Mouse (Mus musculus): ENCODE results near the gene Pgap2. TPM values are rescaled to one million over a fixed set of nuclear protein-coding genes. Genes with fewer than 3 reads are reported as not detected.

Gene Pgap2
- polyA plus RNA-seq, 1 experiment from 2014 or later: 50.7 TPM

- no peaks in the 10 kb centered on the region for H3K36me3 ChIP-seq
- no peaks in the 10 kb centered on the region for H3K9me3 ChIP-seq (replicated peaks)
- peak overlapping the region; percentile 84 for H3K9ac ChIP-seq
- H3K4me1 ChIP-seq (replicated peaks): peaks cover 15% of the 10 kb centered on the region; the same call in 1 of the 2 replicates
- H3K4me2 ChIP-seq: peak overlapping the region; percentile 96
- ATAC-seq (ENCODE audit: insufficient number of reproducible peaks, low FRiP score): peak; percentile 89
- H3K27me3 ChIP-seq (replicated peaks): peaks cover 18% of the 10 kb centered on the region; the same call in 1 of the 2 replicates
- under 1% methylated on average over 34 of the region's 34 CpGs for WGBS
- peak overlapping the region; percentile 89 for H3K4me3 ChIP-seq
- H3K27ac ChIP-seq (ENCODE audit: poor library complexity, severe bottlenecking): peak overlapping the region; percentile 34; the same call in 1 of the 2 replicates
Observed at GRCm38 (mm10) chr7:102267113-102267579, 57.1 kb downstream of the Pgap2 start.

GRCm38 (mm10) chr7:102267601-102268394 lies 57.8 kb downstream of the Pgap2 start, which contains the start of gene Stim1:
TSS of gene Stim1 (plus strand) at chr7:102267806.
- peak; percentile 97 for ATAC-seq (ENCODE audit: insufficient number of reproducible peaks, low FRiP score)
- peak within 1 kb of the TSS; percentile 89 for H3K4me3 ChIP-seq
- H3K4me2 ChIP-seq: peak within 1 kb of the TSS; percentile 96
- no peaks in the 10 kb centered on the region for H3K9me3 ChIP-seq (replicated peaks)
- H3K36me3 ChIP-seq: no peaks in the 10 kb centered on the region
- WGBS: under 1% methylated on average over 71 of the region's 73 CpGs
- H3K27me3 ChIP-seq (replicated peaks): peaks cover 18% of the 10 kb centered on the region; the same call in 1 of the 2 replicates
- H3K9ac ChIP-seq: peak within 1 kb of the TSS; percentile 84
- peaks cover 20% of the 10 kb centered on the region for H3K4me1 ChIP-seq (replicated peaks)
- peak within 1 kb of the TSS; percentile 34; the same call in 1 of the 2 replicates for H3K27ac ChIP-seq (ENCODE audit: poor library complexity, severe bottlenecking)

- 7% methylated on average over 12 of the region's 12 CpGs for WGBS
- H3K27ac ChIP-seq (ENCODE audit: poor library complexity, severe bottlenecking): no peak overlapping the region
Observed at GRCm38 (mm10) chr7:102268395-102268748, 58.4 kb downstream of the Pgap2 start.

GRCm38 (mm10) chr7:102272422-102272948 lies 62.5 kb downstream of the Pgap2 start:
- no peaks in the 10 kb centered on the region for H3K36me3 ChIP-seq
- H3K9ac ChIP-seq: no peak overlapping the region
- H3K27me3 ChIP-seq (replicated peaks): peaks cover 17% of the 10 kb centered on the region
- H3K4me3 ChIP-seq: no peak overlapping the region
- peaks cover 18% of the 10 kb centered on the region for H3K4me1 ChIP-seq (replicated peaks)
- no peak overlapping the region for H3K27ac ChIP-seq (ENCODE audit: poor library complexity, severe bottlenecking)
- no peaks in the 10 kb centered on the region for H3K9me3 ChIP-seq (replicated peaks)
- no peak for ATAC-seq (ENCODE audit: insufficient number of reproducible peaks, low FRiP score)
- WGBS: 90% methylated on average over 3 of the region's 3 CpGs
- no peak overlapping the region for H3K4me2 ChIP-seq

More at GRCm38 (mm10) chr7:102268395-102268748, 58.4 kb downstream of the Pgap2 start:
- Histone ChIP-seq H3K4me2 (peak overlapping the region; percentile 96), H3K4me1 (replicated peaks) (peaks cover 23% of the 10 kb centered on the region), H3K36me3 (no peaks in the 10 kb centered on the region), H3K9ac (peak overlapping the region; percentile 84), H3K9me3 (replicated peaks) (no peaks in the 10 kb centered on the region), H3K27me3 (replicated peaks) (peaks cover 18% of the 10 kb centered on the region; the same call in 1 of the 2 replicates), H3K4me3 (peak overlapping the region; percentile 89)
- no peak for ATAC-seq (ENCODE audit: insufficient number of reproducible peaks, low FRiP score)

GRCm38 (mm10) chr7:102281403-102281802 lies 71.4 kb downstream of the Pgap2 start:
- Histone ChIP-seq H3K9me3 (replicated peaks) (no peaks in the 10 kb centered on the region), H3K4me1 (replicated peaks) (peaks cover 7% of the 10 kb centered on the region), H3K27ac (ENCODE audit: poor library complexity, severe bottlenecking) (no peak overlapping the region), H3K36me3 (no peaks in the 10 kb centered on the region), H3K27me3 (replicated peaks) (peaks cover 76% of the 10 kb centered on the region), H3K4me2 (no peak overlapping the region), H3K4me3 (no peak overlapping the region), H3K9ac (no peak overlapping the region)
- ATAC-seq (ENCODE audit: insufficient number of reproducible peaks, low FRiP score): no peak
- 86% methylated on average over 1 of the region's 1 CpGs for WGBS

GRCm38 (mm10) chr7:102282261-102282660 lies 72.3 kb downstream of the Pgap2 start:
- H3K27me3 ChIP-seq (replicated peaks): peaks cover 75% of the 10 kb centered on the region
- H3K27ac ChIP-seq (ENCODE audit: poor library complexity, severe bottlenecking): no peak overlapping the region
- no peak for ATAC-seq (ENCODE audit: insufficient number of reproducible peaks, low FRiP score)
- H3K4me3 ChIP-seq: no peak overlapping the region
- H3K36me3 ChIP-seq: no peaks in the 10 kb centered on the region
- WGBS: 23% methylated on average over 5 of the region's 5 CpGs
- H3K9ac ChIP-seq: no peak overlapping the region
- H3K9me3 ChIP-seq (replicated peaks): no peaks in the 10 kb centered on the region
- H3K4me2 ChIP-seq: no peak overlapping the region
- H3K4me1 ChIP-seq (replicated peaks): peaks cover 7% of the 10 kb centered on the region

Other genes with a start within 250 kb of the Pgap2 start
- gene Il18bp, start 191.5 kb upstream of the Pgap2 start, polyA plus RNA-seq (2016; fragmentation: Nextera tagmentation; extraction: Ambion mirVana): 1.8 TPM in 2 replicates
- 19.9 and 21.3 TPM in 2 replicates for gene Rnf121, start 144.7 kb upstream of the Pgap2 start, polyA plus RNA-seq (2016; fragmentation: Nextera tagmentation; extraction: Ambion mirVana)
- 26.5 and 27.5 TPM in 2 replicates for gene Xndc1, start 144.7 kb upstream of the Pgap2 start, polyA plus RNA-seq (2016; fragmentation: Nextera tagmentation; extraction: Ambion mirVana)
- 0.90 and 1.5 TPM in 2 replicates for gene Xntrpc, start 144.5 kb upstream of the Pgap2 start, polyA plus RNA-seq (2016; fragmentation: Nextera tagmentation; extraction: Ambion mirVana)
- 0.15 and 0.58 TPM in 2 replicates for gene Trpc2, start 127.1 kb upstream of the Pgap2 start, polyA plus RNA-seq (2016; fragmentation: Nextera tagmentation; extraction: Ambion mirVana)
- 8.0 and 9.0 TPM in 2 replicates for gene Art1, start 108.5 kb upstream of the Pgap2 start, polyA plus RNA-seq (2016; fragmentation: Nextera tagmentation; extraction: Ambion mirVana)
- gene Art5, start 100.7 kb upstream of the Pgap2 start, polyA plus RNA-seq (2016; fragmentation: Nextera tagmentation; extraction: Ambion mirVana): 1.4 and 2.3 TPM in 2 replicates
- not detected in 2 replicates for gene Chrna10, start 93.4 kb upstream of the Pgap2 start, polyA plus RNA-seq (2016; fragmentation: Nextera tagmentation; extraction: Ambion mirVana)
- 35.8 and 38.1 TPM in 2 replicates for gene Nup98, start within 50 bp of the Pgap2 start, polyA plus RNA-seq (2016; fragmentation: Nextera tagmentation; extraction: Ambion mirVana)
- 41.9 and 42.7 TPM in 2 replicates for gene Rhog, start 45.8 kb downstream of the Pgap2 start, polyA plus RNA-seq (2016; fragmentation: Nextera tagmentation; extraction: Ambion mirVana)
- gene Stim1, start 57.6 kb downstream of the Pgap2 start, polyA plus RNA-seq (2016; fragmentation: Nextera tagmentation; extraction: Ambion mirVana): 16.8 and 19.1 TPM in 2 replicates
- 134 and 145 TPM in 2 replicates for gene Rrm1, start 231.5 kb downstream of the Pgap2 start, polyA plus RNA-seq (2016; fragmentation: Nextera tagmentation; extraction: Ambion mirVana)